Mouse (Mus musculus): ENCODE measurements around the gene Endod1.

DNA sequence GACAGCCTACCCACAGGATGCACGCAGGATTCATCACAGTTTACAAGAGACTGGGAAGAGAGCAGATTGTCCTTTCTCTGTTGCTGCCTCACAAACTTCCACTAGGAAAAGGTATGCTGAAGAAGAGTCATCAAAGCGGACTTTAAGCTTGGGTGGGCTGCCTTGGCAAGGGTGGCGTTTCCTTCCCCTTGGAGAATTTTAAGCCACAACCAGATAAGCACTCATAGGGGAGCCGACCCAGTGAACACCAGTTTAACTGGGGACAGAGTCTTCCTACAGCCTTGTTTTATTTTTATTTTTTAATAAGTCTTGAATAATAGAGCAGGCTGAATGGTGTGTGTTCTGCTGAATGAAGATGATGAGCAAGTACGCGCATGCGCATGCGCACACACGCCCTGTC, 16.6 kb downstream of the Endod1 start:
- TF ChIP-seq CTCF (IDR thresholded peaks at IDR 0.05; ENCODE audit: control insufficient read depth, insufficient read depth, insufficient read length) (no peak), MAX (IDR thresholded peaks at IDR 0.05) (no peak), MYOD1 (IDR thresholded peaks at IDR 0.05; ENCODE audit: control insufficient read depth, insufficient read length, low read depth) (no peak), FOSL1 (IDR thresholded peaks at IDR 0.05; ENCODE audit: insufficient read depth, low read length, poor library complexity, severe bottlenecking) (no peak), CEBPB (IDR thresholded peaks at IDR 0.05; ENCODE audit: low read depth) (no peak), USF1 (IDR thresholded peaks at IDR 0.05; ENCODE audit: low read depth) (no peak)
